Mouse (Mus musculus) liver (tissue): ENCODE results near the gene Tas2r106.

Source experiments
- DNase-seq: peaks from one replicate; pipeline ENCODE4 v3.0.0-alpha.2; 2020; ENCODE audit warnings: mixed read lengths

Tas2r106 gene

DNA sequence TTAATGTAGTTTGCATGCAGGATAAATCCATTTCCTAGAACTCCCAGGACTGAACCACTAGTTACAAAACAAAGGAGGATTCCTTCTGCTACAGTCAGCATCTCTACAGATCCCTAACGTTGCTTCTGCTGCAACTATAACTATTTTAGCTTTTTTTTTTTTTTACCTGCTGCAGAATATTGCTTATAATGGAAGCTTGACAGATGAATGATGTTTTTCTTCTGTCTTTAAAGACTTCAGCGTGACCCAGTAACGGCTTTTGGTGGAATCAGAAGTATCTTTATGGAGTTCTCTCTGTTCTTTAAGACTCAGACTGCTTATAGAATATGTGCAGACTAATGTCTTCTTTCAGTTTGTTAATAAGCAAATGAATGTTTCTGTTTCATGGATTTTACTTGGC, at the start of gene Tas2r106:
Gene Tas2r106, minus strand, starts transcription at position 101 of the 400 bp plus-strand sequence.
- DNase-seq: no peak

GRCm38 (mm10) chr6:131712803-131713202, 34.1 kb upstream of the Tas2r106 start:
- no peak for DNase-seq

DNA sequence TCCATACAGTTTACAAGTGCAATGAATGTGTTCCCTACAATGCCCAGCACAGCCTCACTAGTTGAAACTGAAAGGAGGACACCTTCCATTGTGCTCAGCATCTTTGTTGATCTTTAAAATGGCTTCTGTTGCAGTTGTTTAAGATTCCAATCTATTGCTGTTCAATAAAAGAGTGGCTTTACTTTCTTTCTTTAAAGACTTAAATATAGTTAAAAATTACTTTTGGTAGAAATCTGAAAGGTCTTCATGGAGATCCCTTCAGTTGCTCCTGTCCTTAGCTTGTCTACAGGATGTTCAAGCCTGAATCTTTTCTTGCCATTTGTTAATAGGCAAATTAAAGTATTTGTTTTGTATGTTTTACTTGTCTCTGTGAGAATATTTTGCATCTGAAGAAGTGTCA, 11.3 kb upstream of the Tas2r106 start, which contains the start of gene Tas2r114:
Gene Tas2r114, minus strand, starts transcription at position 101 of the 400 bp plus-strand sequence.
- DNase-seq: no peak

GRCm38 (mm10) chr6:131687395-131687794, 8.7 kb upstream of the Tas2r106 start, which contains the start of gene Tas2r105:
TSS of gene Tas2r105 (minus strand) at chr6:131687495.
- DNase-seq: no peak

DNA sequence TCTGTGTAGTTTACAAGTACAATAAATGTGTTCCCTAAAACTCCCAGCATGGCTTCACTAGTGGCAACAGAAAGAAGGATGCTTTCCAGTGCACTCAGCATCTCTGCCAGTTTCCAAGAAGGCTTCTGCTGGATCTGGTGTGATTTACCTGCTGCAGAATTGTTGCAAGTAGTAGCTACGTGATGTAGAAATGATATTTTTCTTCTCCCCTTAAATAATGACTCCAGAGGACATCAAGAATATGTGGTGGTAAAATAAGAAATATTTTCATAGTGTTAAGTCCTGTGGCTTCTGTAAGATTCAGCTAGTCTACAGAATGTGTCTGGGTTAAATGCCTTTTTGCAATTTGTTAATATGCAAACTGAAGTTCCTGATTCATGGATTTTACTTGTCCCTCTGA, 7.0 kb upstream of the Tas2r106 start, which contains the start of gene Tas2r104:
Gene Tas2r104, minus strand, starts transcription at position 101 of the 400 bp plus-strand sequence.
- DNase-seq: no peak

DNA sequence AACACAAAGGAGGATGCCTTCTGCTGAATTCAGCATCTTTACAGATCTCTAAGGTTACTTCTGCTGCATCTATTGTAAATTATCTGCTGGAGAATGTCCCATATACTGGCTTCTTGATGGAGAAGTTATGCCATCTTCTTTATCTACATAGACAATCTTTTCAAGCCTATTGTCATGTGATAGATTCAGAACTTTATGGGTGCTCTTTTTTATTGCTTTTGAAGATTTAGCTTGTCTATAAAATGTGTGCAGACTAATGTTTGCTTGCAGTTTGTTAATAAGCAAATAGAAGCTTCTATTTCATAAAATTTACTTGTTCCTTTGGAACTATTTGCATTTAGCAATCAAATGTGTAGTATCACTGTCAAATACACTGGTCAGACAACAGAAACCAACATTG, 18.6 kb downstream of the Tas2r106 start, which contains the start of gene Tas2r107:
Gene Tas2r107, minus strand, starts transcription at position 101 of the 400 bp plus-strand sequence.
- no peak for DNase-seq

- DNase-seq: no peak
Measured at GRCm38 (mm10) chr6:131630812-131631211, 47.9 kb downstream of the Tas2r106 start, which contains the start of gene Tas2r130. TSS of gene Tas2r130 (minus strand) at chr6:131630912.
